Mouse (Mus musculus) kidney, embryonic 16.5 days (tissue): ENCODE measurements around the gene Ranbp17. TPM values are rescaled to one million over a fixed set of nuclear protein-coding genes. Genes with fewer than 3 reads are reported as not detected.

Source experiments
- ATAC-seq: fragments of 200-750 bp; cut with Nextera tagmentation; 2 replicates; pipeline ENCODE4 v1.8.0; 2017; ENCODE audit warnings: moderate TSS enrichment; ENCODE audit not compliant: low FRiP score, low TSS enrichment
- H3K27ac ChIP-seq: fragments of 300-500 bp; sonication (generic); 2 replicates; pipeline ENCODE4 v1.5.1; 2014; ENCODE audit warnings: low read length
- H3K27me3 ChIP-seq: fragments of 300-500 bp; sonication (generic); 2 replicates; pipeline ENCODE4 v1.6.1; 2014; ENCODE audit warnings: low read length, control low read depth, mixed read lengths; ENCODE audit not compliant: insufficient read depth
- H3K36me3 ChIP-seq: fragments of 300-500 bp; sonication (generic); 2 replicates; pipeline ENCODE4 v1.6.1; 2014; ENCODE audit warnings: low read length, control low read depth, mixed read lengths; ENCODE audit not compliant: insufficient read depth
- H3K4me1 ChIP-seq: fragments of 300-500 bp; sonication (generic); 2 replicates; pipeline ENCODE4 v1.6.1; 2014; ENCODE audit warnings: low read length, control low read depth, mixed read lengths; ENCODE audit not compliant: insufficient read depth
- H3K4me2 ChIP-seq: fragments of 300-500 bp; sonication (generic); replicated peaks from 2 replicates; pipeline ENCODE4 v1.6.1; 2014; ENCODE audit warnings: low read depth, low read length
- H3K4me3 ChIP-seq: fragments of 300-500 bp; sonication (generic); 2 replicates; pipeline ENCODE4 v1.5.1; 2014; ENCODE audit warnings: mild to moderate bottlenecking, low read length
- H3K9ac ChIP-seq: fragments of 300-500 bp; sonication (generic); replicated peaks from 2 replicates; pipeline ENCODE4 v1.6.1; 2014; ENCODE audit warnings: low read length
- H3K9me3 ChIP-seq: fragments of 300-500 bp; sonication (generic); 2 replicates; pipeline ENCODE4 v1.6.1; 2016; ENCODE audit warnings: low read length, control low read depth
- WGBS: fragments of 180-500 bp; shearing (Covaris S2); extraction: QIAGEN DNeasy Blood & Tissue Kit; methylation state at CpG from one replicate; pipeline ENCODE4 v1.1.7; 2014; 5-methylcytosine and 5-hydroxymethylcytosine counted together
- polyA plus RNA-seq: library from polyadenylated mRNA; unstranded; fragments of >200 nt; fragmentation: Nextera tagmentation; extraction: Ambion mirVana; gene quantifications from 2 replicates; pipeline ENCODE4 v1.2.1, GENCODE M21; 2015

Ranbp17 gene
- polyA plus RNA-seq, 1 experiment from 2014 or later = 4.7 TPM

- Histone ChIP-seq H3K9ac (no peak overlapping the region), H3K27me3 (no peaks in the 10 kb centered on the region), H3K9me3 (no peaks in the 10 kb centered on the region), H3K27ac (no peak overlapping the region), H3K36me3 (no peaks in the 10 kb centered on the region), H3K4me1 (no peaks in the 10 kb centered on the region), H3K4me3 (no peak overlapping the region), H3K4me2 (no peak overlapping the region)
- ATAC-seq = no peak
- WGBS = 21% methylated on average over 2 of the region's 2 CpGs
Measured at GRCm38 (mm10) chr11:33529576-33529975, 16.0 kb upstream of the Ranbp17 start.

GRCm38 (mm10) chr11:33512854-33513375 lies 631 bp downstream of the Ranbp17 start:
- peak; percentile 93 for ATAC-seq
- peak overlapping the region; percentile 84 for H3K9ac ChIP-seq
- H3K27ac ChIP-seq = peak overlapping the region; percentile 71
- peaks cover 3% of the 10 kb centered on the region; the same call in 1 of the 2 replicates for H3K4me1 ChIP-seq
- peak overlapping the region; percentile 84 for H3K4me3 ChIP-seq
- peak overlapping the region; percentile 86 for H3K4me2 ChIP-seq
- H3K9me3 ChIP-seq = no peaks in the 10 kb centered on the region
- no peaks in the 10 kb centered on the region for H3K36me3 ChIP-seq
- under 1% methylated on average over 39 of the region's 43 CpGs for WGBS
- H3K27me3 ChIP-seq = no peaks in the 10 kb centered on the region

GRCm38 (mm10) chr11:33509401-33509800 lies 4.1 kb downstream of the Ranbp17 start:
- Histone ChIP-seq H3K4me2 (no peak overlapping the region), H3K4me3 (no peak overlapping the region), H3K9ac (no peak overlapping the region), H3K4me1 (peaks cover 3% of the 10 kb centered on the region; the same call in 1 of the 2 replicates), H3K9me3 (no peaks in the 10 kb centered on the region), H3K27ac (no peak overlapping the region), H3K36me3 (no peaks in the 10 kb centered on the region), H3K27me3 (no peaks in the 10 kb centered on the region)
- no peak for ATAC-seq

GRCm38 (mm10) chr11:33485746-33486145 lies 27.8 kb downstream of the Ranbp17 start:
- Histone ChIP-seq H3K27ac (no peak overlapping the region), H3K4me2 (no peak overlapping the region), H3K36me3 (no peaks in the 10 kb centered on the region), H3K9me3 (no peaks in the 10 kb centered on the region), H3K4me1 (no peaks in the 10 kb centered on the region), H3K4me3 (no peak overlapping the region), H3K9ac (no peak overlapping the region), H3K27me3 (no peaks in the 10 kb centered on the region)
- no peak for ATAC-seq
- 63% methylated on average over 4 of the region's 4 CpGs for WGBS

GRCm38 (mm10) chr11:33480410-33480809 lies 33.1 kb downstream of the Ranbp17 start:
- H3K36me3 ChIP-seq = no peaks in the 10 kb centered on the region
- H3K27ac ChIP-seq = no peak overlapping the region
- 73% methylated on average over 10 of the region's 10 CpGs for WGBS
- no peak for ATAC-seq
- no peak overlapping the region for H3K4me3 ChIP-seq
- no peaks in the 10 kb centered on the region for H3K27me3 ChIP-seq
- H3K4me2 ChIP-seq = no peak overlapping the region
- no peak overlapping the region for H3K9ac ChIP-seq
- no peaks in the 10 kb centered on the region for H3K9me3 ChIP-seq
- no peaks in the 10 kb centered on the region for H3K4me1 ChIP-seq

- WGBS = 91% methylated on average over 4 of the region's 4 CpGs
- Histone ChIP-seq H3K4me2 (no peak overlapping the region), H3K36me3 (0 out of 2 replicates have a peak, but pooled peaks cover 3% of the 10 kb centered on the region), H3K4me1 (no peaks in the 10 kb centered on the region), H3K4me3 (no peak overlapping the region), H3K9me3 (no peaks in the 10 kb centered on the region), H3K27ac (no peak overlapping the region), H3K27me3 (no peaks in the 10 kb centered on the region), H3K9ac (no peak overlapping the region)
- ATAC-seq = no peak
Measured at GRCm38 (mm10) chr11:33479209-33479608, 34.3 kb downstream of the Ranbp17 start.

GRCm38 (mm10) chr11:33476634-33477033 lies 36.9 kb downstream of the Ranbp17 start:
- 0 out of 2 replicates have a peak, but pooled peaks cover 3% of the 10 kb centered on the region for H3K36me3 ChIP-seq
- no peak for ATAC-seq

GRCm38 (mm10) chr11:33461172-33461571 lies 52.4 kb downstream of the Ranbp17 start:
- Histone ChIP-seq H3K27me3 (no peaks in the 10 kb centered on the region), H3K27ac (no peak overlapping the region), H3K9ac (no peak overlapping the region), H3K4me1 (no peaks in the 10 kb centered on the region), H3K9me3 (no peaks in the 10 kb centered on the region), H3K36me3 (no peaks in the 10 kb centered on the region), H3K4me3 (no peak overlapping the region), H3K4me2 (no peak overlapping the region)
- ATAC-seq = no peak
- 77% methylated on average over 1 of the region's 1 CpGs for WGBS

More at GRCm38 (mm10) chr11:33476634-33477033, 36.9 kb downstream of the Ranbp17 start:
- Histone ChIP-seq H3K9ac (no peak overlapping the region), H3K9me3 (no peaks in the 10 kb centered on the region), H3K27ac (no peak overlapping the region), H3K4me2 (no peak overlapping the region), H3K4me1 (no peaks in the 10 kb centered on the region), H3K27me3 (no peaks in the 10 kb centered on the region), H3K4me3 (no peak overlapping the region)
- WGBS = 88% methylated on average over 2 of the region's 2 CpGs

GRCm38 (mm10) chr11:33454069-33454468 lies 59.5 kb downstream of the Ranbp17 start:
- Histone ChIP-seq H3K4me2 (no peak overlapping the region), H3K27me3 (no peaks in the 10 kb centered on the region), H3K4me3 (no peak overlapping the region), H3K36me3 (no peaks in the 10 kb centered on the region), H3K9me3 (no peaks in the 10 kb centered on the region), H3K4me1 (no peaks in the 10 kb centered on the region), H3K27ac (no peak overlapping the region), H3K9ac (no peak overlapping the region)
- 83% methylated on average over 3 of the region's 3 CpGs for WGBS
- no peak for ATAC-seq

- no peak overlapping the region for H3K9ac ChIP-seq
- H3K27me3 ChIP-seq = no peaks in the 10 kb centered on the region
- no peak for ATAC-seq
- 24% methylated on average over 5 of the region's 5 CpGs for WGBS
- H3K4me3 ChIP-seq = no peak overlapping the region
- no peak overlapping the region for H3K4me2 ChIP-seq
- H3K4me1 ChIP-seq = no peaks in the 10 kb centered on the region
- H3K9me3 ChIP-seq = no peaks in the 10 kb centered on the region
- no peak overlapping the region for H3K27ac ChIP-seq
- no peaks in the 10 kb centered on the region for H3K36me3 ChIP-seq
Measured at GRCm38 (mm10) chr11:33433813-33434212, 79.7 kb downstream of the Ranbp17 start.
